Mouse (Mus musculus) gastrocnemius, adult 2 months (tissue): ENCODE results near the gene Acadsb. TPM values are rescaled to one million over a fixed set of nuclear protein-coding genes. Genes with fewer than 3 reads are reported as not detected.

Experiments used
- DNase-seq: peaks from one replicate; pipeline ENCODE4 v3.0.0; 2022
- H3K27ac ChIP-seq: fragments of 200-600 bp; 2 replicates; pipeline ENCODE4 v1.8.1; 2022; ENCODE audit warnings: mild to moderate bottlenecking
- H3K4me3 ChIP-seq: fragments of 200-600 bp; 2 replicates; pipeline ENCODE4 v1.8.1; 2022; ENCODE audit warnings: mild to moderate bottlenecking, moderate library complexity
- CTCF ChIP-seq: fragments of 200-600 bp; IDR thresholded peaks from 2 replicates; pipeline ENCODE4 v1.8.1; 2022; ENCODE audit warnings: antibody characterized with exemption, mild to moderate bottlenecking, moderate library complexity
- intact Hi-C: fragments of 180-260 bp; cut with DNase I; formaldehyde crosslinking; loops from one replicate; pipeline ENCODE4 v1.15.1; 2025
- total RNA-seq, 2 experiments: library from RNA; stranded (reverse); gene quantifications; 2 replicates each; pipeline ENCODE4 v1.2.3; 2021

Gene Acadsb
- total RNA-seq, 2 experiments from 2014 or later = 143 to 219 TPM

- intact Hi-C loops = no loop called here
- H3K27ac ChIP-seq = no peak overlapping the region
- TF ChIP-seq CTCF = no peak
- no peak overlapping the region for H3K4me3 ChIP-seq
- DNase-seq = no peak
These were observed 61.1 kb downstream of the Acadsb start for GRCm38 (mm10) chr7:131471551-131471950.

GRCm38 (mm10) chr7:131477140-131477539 lies 66.7 kb downstream of the Acadsb start:
- intact Hi-C loops = no loop called here
- TF ChIP-seq CTCF = no peak
- DNase-seq = no peak
- Histone ChIP-seq H3K4me3 (no peak overlapping the region), H3K27ac (no peak overlapping the region)

- intact Hi-C loops = no loop called here
- no peak overlapping the region for H3K4me3 ChIP-seq
- no peak for TF ChIP-seq CTCF
- DNase-seq = no peak
- H3K27ac ChIP-seq = no peak overlapping the region
These were observed 68.0 kb downstream of the Acadsb start for GRCm38 (mm10) chr7:131478403-131478802.

Other genes with a start within 250 kb of the Acadsb start
- gene 5430419D17Rik, start 236.2 kb upstream of the Acadsb start, total RNA-seq = not detected
- gene Cuzd1, start 88.3 kb upstream of the Acadsb start, total RNA-seq = under 1 TPM; 0.38 to 0.86 TPM
- not detected for gene Fam24b, start 81.1 kb upstream of the Acadsb start, total RNA-seq
- gene Fam24a, start 76.7 kb upstream of the Acadsb start, total RNA-seq = not detected
- 10 to 100 TPM; 18.5 to 24.0 TPM for gene 2310057M21Rik, start 47.8 kb upstream of the Acadsb start, total RNA-seq
- gene Pstk, start 39.5 kb upstream of the Acadsb start, total RNA-seq = 10 to 100 TPM; 33.4 to 43.4 TPM
- gene Ikzf5, start 80 bp upstream of the Acadsb start, total RNA-seq = 10 to 100 TPM; 35.4 to 36.2 TPM
- gene Hmx3, start 132.3 kb downstream of the Acadsb start, total RNA-seq = not detected
- gene Hmx2, start 138.2 kb downstream of the Acadsb start, total RNA-seq = not detected
- 10 to 100 TPM; 28.9 to 31.2 TPM for gene Bub3, start 149.6 kb downstream of the Acadsb start, total RNA-seq